Mouse (Mus musculus): Measurements from ENCODE around the gene Dmac1. TPM values are rescaled to one million over a fixed set of nuclear protein-coding genes. Genes with fewer than 3 reads are reported as not detected.

The Dmac1 gene
- 96.9 and 97.7 TPM in 2 replicates for polyA plus RNA-seq (2015; fragmentation: Nextera tagmentation; extraction: Ambion mirVana)

GRCm38 (mm10) chr4:75278197-75279175 lies at the start of gene Dmac1:
Gene Dmac1 (minus strand): TSS chr4:75278305.
- H3K27me3 ChIP-seq (ENCODE audit: control insufficient read depth, insufficient read depth, low read length), result no peaks in the 10 kb centered on the region
- H3K4me1 ChIP-seq (ENCODE audit: control insufficient read depth, insufficient read depth, low read length), result peaks cover 3% of the 10 kb centered on the region; the same call in 1 of the 2 replicates
- WGBS, result 14% methylated on average over 23 of the region's 23 CpGs
- H3K9me3 ChIP-seq (replicated peaks; ENCODE audit: control insufficient read depth, low read length), result no peaks in the 10 kb centered on the region
- H3K9ac ChIP-seq (ENCODE audit: low read length), result peak within 1 kb of the TSS; percentile 93
- ATAC-seq (replicated peaks; ENCODE audit: extremely low read depth, insufficient read depth, low FRiP score), result peak; percentile 94
- H3K4me2 ChIP-seq (ENCODE audit: low read depth, low read length), result peak within 1 kb of the TSS; percentile 90
- H3K27ac ChIP-seq (ENCODE audit: low read length), result peak within 1 kb of the TSS; percentile 27
- H3K36me3 ChIP-seq (ENCODE audit: control insufficient read depth, insufficient read depth), result peaks cover 10% of the 10 kb centered on the region
- peak within 1 kb of the TSS; percentile 92 for H3K4me3 ChIP-seq (ENCODE audit: low read length)

- no peaks in the 10 kb centered on the region for H3K27me3 ChIP-seq (ENCODE audit: control insufficient read depth, insufficient read depth, low read length)
- no peak for ATAC-seq (replicated peaks; ENCODE audit: extremely low read depth, insufficient read depth, low FRiP score)
Measured at GRCm38 (mm10) chr4:75315431-75315830, 37.3 kb upstream of the Dmac1 start.

GRCm38 (mm10) chr4:75315007-75315406 lies 36.9 kb upstream of the Dmac1 start:
- no peak overlapping the region for H3K9ac ChIP-seq (ENCODE audit: low read length)
- H3K27ac ChIP-seq (ENCODE audit: low read length), result no peak overlapping the region
- H3K27me3 ChIP-seq (ENCODE audit: control insufficient read depth, insufficient read depth, low read length), result no peaks in the 10 kb centered on the region
- H3K9me3 ChIP-seq (replicated peaks; ENCODE audit: control insufficient read depth, low read length), result peaks cover 4% of the 10 kb centered on the region; the same call in 1 of the 2 replicates
- 78% methylated on average over 1 of the region's 1 CpGs for WGBS
- no peak overlapping the region for H3K4me2 ChIP-seq (ENCODE audit: low read depth, low read length)
- H3K4me1 ChIP-seq (ENCODE audit: control insufficient read depth, insufficient read depth, low read length), result no peaks in the 10 kb centered on the region
- no peak for ATAC-seq (replicated peaks; ENCODE audit: extremely low read depth, insufficient read depth, low FRiP score)
- no peak overlapping the region for H3K4me3 ChIP-seq (ENCODE audit: low read length)
- no peaks in the 10 kb centered on the region for H3K36me3 ChIP-seq (ENCODE audit: control insufficient read depth, insufficient read depth)

More at GRCm38 (mm10) chr4:75315431-75315830, 37.3 kb upstream of the Dmac1 start:
- peaks cover under 1% of the 10 kb centered on the region; the same call in 1 of the 2 replicates for H3K9me3 ChIP-seq (replicated peaks; ENCODE audit: control insufficient read depth, low read length)
- 68% methylated on average over 1 of the region's 1 CpGs for WGBS
- H3K4me1 ChIP-seq (ENCODE audit: control insufficient read depth, insufficient read depth, low read length), result no peaks in the 10 kb centered on the region
- no peak overlapping the region for H3K27ac ChIP-seq (ENCODE audit: low read length)
- no peaks in the 10 kb centered on the region for H3K36me3 ChIP-seq (ENCODE audit: control insufficient read depth, insufficient read depth)
- H3K9ac ChIP-seq (ENCODE audit: low read length), result no peak overlapping the region
- H3K4me3 ChIP-seq (ENCODE audit: low read length), result no peak overlapping the region
- H3K4me2 ChIP-seq (ENCODE audit: low read depth, low read length), result no peak overlapping the region

- H3K4me3 ChIP-seq (ENCODE audit: low read length), result no peak overlapping the region
- 86% methylated on average over 2 of the region's 2 CpGs for WGBS
- no peak for ATAC-seq (replicated peaks; ENCODE audit: extremely low read depth, insufficient read depth, low FRiP score)
- H3K4me1 ChIP-seq (ENCODE audit: control insufficient read depth, insufficient read depth, low read length), result no peaks in the 10 kb centered on the region
- H3K27ac ChIP-seq (ENCODE audit: low read length), result no peak overlapping the region
- no peaks in the 10 kb centered on the region for H3K36me3 ChIP-seq (ENCODE audit: control insufficient read depth, insufficient read depth)
- H3K4me2 ChIP-seq (ENCODE audit: low read depth, low read length), result no peak overlapping the region
- H3K9me3 ChIP-seq (replicated peaks; ENCODE audit: control insufficient read depth, low read length), result peaks cover 5% of the 10 kb centered on the region; the same call in 1 of the 2 replicates
- no peaks in the 10 kb centered on the region for H3K27me3 ChIP-seq (ENCODE audit: control insufficient read depth, insufficient read depth, low read length)
- H3K9ac ChIP-seq (ENCODE audit: low read length), result no peak overlapping the region
Measured at GRCm38 (mm10) chr4:75311918-75312317, 33.8 kb upstream of the Dmac1 start.

GRCm38 (mm10) chr4:75311305-75311704 lies 33.2 kb upstream of the Dmac1 start:
- Histone ChIP-seq H3K9ac (ENCODE audit: low read length) (no peak overlapping the region), H3K27ac (ENCODE audit: low read length) (no peak overlapping the region), H3K4me3 (ENCODE audit: low read length) (no peak overlapping the region), H3K4me1 (ENCODE audit: control insufficient read depth, insufficient read depth, low read length) (no peaks in the 10 kb centered on the region), H3K36me3 (ENCODE audit: control insufficient read depth, insufficient read depth) (no peaks in the 10 kb centered on the region), H3K27me3 (ENCODE audit: control insufficient read depth, insufficient read depth, low read length) (no peaks in the 10 kb centered on the region), H3K9me3 (replicated peaks; ENCODE audit: control insufficient read depth, low read length) (peaks cover 5% of the 10 kb centered on the region; the same call in 1 of the 2 replicates), H3K4me2 (ENCODE audit: low read depth, low read length) (no peak overlapping the region)
- 0 out of 2 replicates have a peak, but pooled peaks have one; percentile 18 for ATAC-seq (replicated peaks; ENCODE audit: extremely low read depth, insufficient read depth, low FRiP score)
- WGBS, result 61% methylated on average over 2 of the region's 2 CpGs

GRCm38 (mm10) chr4:75300205-75300972 lies 22.3 kb upstream of the Dmac1 start:
- 68% methylated on average over 1 of the region's 1 CpGs for WGBS
- H3K4me3 ChIP-seq (ENCODE audit: low read length), result no peak overlapping the region
- no peaks in the 10 kb centered on the region for H3K9me3 ChIP-seq (replicated peaks; ENCODE audit: control insufficient read depth, low read length)
- no peak for ATAC-seq (replicated peaks; ENCODE audit: extremely low read depth, insufficient read depth, low FRiP score)
- no peaks in the 10 kb centered on the region for H3K27me3 ChIP-seq (ENCODE audit: control insufficient read depth, insufficient read depth, low read length)
- no peaks in the 10 kb centered on the region for H3K4me1 ChIP-seq (ENCODE audit: control insufficient read depth, insufficient read depth, low read length)
- H3K36me3 ChIP-seq (ENCODE audit: control insufficient read depth, insufficient read depth), result no peaks in the 10 kb centered on the region
- H3K4me2 ChIP-seq (ENCODE audit: low read depth, low read length), result no peak overlapping the region
- H3K27ac ChIP-seq (ENCODE audit: low read length), result no peak overlapping the region
- no peak overlapping the region for H3K9ac ChIP-seq (ENCODE audit: low read length)

- no peaks in the 10 kb centered on the region for H3K36me3 ChIP-seq (ENCODE audit: control insufficient read depth, insufficient read depth)
- no peaks in the 10 kb centered on the region for H3K27me3 ChIP-seq (ENCODE audit: control insufficient read depth, insufficient read depth, low read length)
- ATAC-seq (replicated peaks; ENCODE audit: extremely low read depth, insufficient read depth, low FRiP score), result no peak
- no peak overlapping the region for H3K4me3 ChIP-seq (ENCODE audit: low read length)
- WGBS, result 65% methylated on average over 4 of the region's 4 CpGs
- H3K4me1 ChIP-seq (ENCODE audit: control insufficient read depth, insufficient read depth, low read length), result no peaks in the 10 kb centered on the region
- H3K9me3 ChIP-seq (replicated peaks; ENCODE audit: control insufficient read depth, low read length), result no peaks in the 10 kb centered on the region
- no peak overlapping the region for H3K27ac ChIP-seq (ENCODE audit: low read length)
- H3K9ac ChIP-seq (ENCODE audit: low read length), result no peak overlapping the region
- H3K4me2 ChIP-seq (ENCODE audit: low read depth, low read length), result no peak overlapping the region
Measured at GRCm38 (mm10) chr4:75292315-75292714, 14.2 kb upstream of the Dmac1 start.

- Histone ChIP-seq H3K36me3 (ENCODE audit: control insufficient read depth, insufficient read depth) (no peaks in the 10 kb centered on the region), H3K4me3 (ENCODE audit: low read length) (no peak overlapping the region), H3K4me2 (ENCODE audit: low read depth, low read length) (no peak overlapping the region), H3K27ac (ENCODE audit: low read length) (no peak overlapping the region), H3K4me1 (ENCODE audit: control insufficient read depth, insufficient read depth, low read length) (no peaks in the 10 kb centered on the region), H3K9ac (ENCODE audit: low read length) (no peak overlapping the region), H3K9me3 (replicated peaks; ENCODE audit: control insufficient read depth, low read length) (no peaks in the 10 kb centered on the region), H3K27me3 (ENCODE audit: control insufficient read depth, insufficient read depth, low read length) (no peaks in the 10 kb centered on the region)
- no peak for ATAC-seq (replicated peaks; ENCODE audit: extremely low read depth, insufficient read depth, low FRiP score)
- 46% methylated on average over 4 of the region's 4 CpGs for WGBS
Measured at GRCm38 (mm10) chr4:75291142-75291541, 13.0 kb upstream of the Dmac1 start.

All from heart, embryonic 16.5 days (tissue).